Mouse (Mus musculus) heart, adult 2 months (tissue): ENCODE results near the gene Clcn2.

Experiments
- CTCF ChIP-seq: fragments of 200-600 bp; IDR thresholded peaks from 2 replicates; pipeline ENCODE4 v1.8.1; 2022; ENCODE audit warnings: antibody characterized with exemption, mild to moderate bottlenecking, moderate library complexity
- EP300 ChIP-seq: fragments of 200-500 bp; IDR thresholded peaks from 2 replicates; pipeline ENCODE4 v1.6.1; 2011; ENCODE audit warnings: low read depth, low read length, control low read depth; ENCODE audit not compliant: insufficient read depth
- POLR2A ChIP-seq: fragments of 200-500 bp; IDR thresholded peaks from 2 replicates; pipeline ENCODE4 v1.6.1; 2011; ENCODE audit warnings: mild to moderate bottlenecking, low read depth, low read length, control low read depth; ENCODE audit not compliant: insufficient read depth

- TF ChIP-seq CTCF: no peak
- no peak for TF ChIP-seq POLR2A
- no peak for TF ChIP-seq EP300
These were observed 18.6 kb upstream of the Clcn2 start for GRCm38 (mm10) chr16:20736168-20736567.
